Mouse (Mus musculus) limb, embryonic 15.5 days (tissue): ENCODE data around the gene Gpr139. TPM values are rescaled to one million over a fixed set of nuclear protein-coding genes. Genes with fewer than 3 reads are reported as not detected.
A peak's percentile ranks its signal among the peaks of the same experiment; 100 is the strongest.

Experiments used
- ATAC-seq: fragments of 200-750 bp; cut with Nextera tagmentation; 2 replicates; pipeline ENCODE4 v1.8.0; 2017; ENCODE audit warnings: low read depth, moderate TSS enrichment; ENCODE audit not compliant: insufficient number of reproducible peaks, low FRiP score, low TSS enrichment
- H3K27ac ChIP-seq: fragments of 300-500 bp; sonication (generic); 2 replicates; pipeline ENCODE4 v1.5.1; 2015; ENCODE audit warnings: moderate library complexity, mild to moderate bottlenecking, inconsistent platforms
- H3K27me3 ChIP-seq: fragments of 300-500 bp; sonication (generic); 2 replicates; pipeline ENCODE4 v1.6.1; 2015; ENCODE audit warnings: inconsistent platforms
- H3K36me3 ChIP-seq: fragments of 300-500 bp; sonication (generic); 2 replicates; pipeline ENCODE4 v1.6.1; 2015; ENCODE audit warnings: inconsistent platforms
- H3K4me1 ChIP-seq: fragments of 300-500 bp; sonication (generic); 2 replicates; pipeline ENCODE4 v1.6.1; 2015; ENCODE audit warnings: inconsistent platforms
- H3K4me2 ChIP-seq: fragments of 300-500 bp; sonication (generic); 2 replicates; pipeline ENCODE4 v1.6.1; 2015; ENCODE audit warnings: mild to moderate bottlenecking, inconsistent platforms
- H3K4me3 ChIP-seq: fragments of 300-500 bp; sonication (generic); 2 replicates; pipeline ENCODE4 v1.5.1; 2015; ENCODE audit warnings: mild to moderate bottlenecking, inconsistent platforms
- H3K9ac ChIP-seq: fragments of 300-500 bp; sonication (generic); 2 replicates; pipeline ENCODE4 v1.6.1; 2015; ENCODE audit warnings: inconsistent platforms
- H3K9me3 ChIP-seq: fragments of 300-500 bp; sonication (generic); 2 replicates; pipeline ENCODE4 v1.6.1; 2016; ENCODE audit warnings: inconsistent platforms
- WGBS: fragments of 180-500 bp; shearing (Covaris S2); methylation state at CpG from one replicate; pipeline ENCODE4 v1.1.7; 2015; 5-methylcytosine and 5-hydroxymethylcytosine counted together
- polyA plus RNA-seq: library from polyadenylated mRNA; unstranded; fragments of >200 nt; fragmentation: Nextera tagmentation; extraction: Ambion mirVana; gene quantifications from 2 replicates; pipeline ENCODE4 v1.2.1, GENCODE M21; 2015

Gene Gpr139
- polyA plus RNA-seq = not detected in 2 replicates

GRCm38 (mm10) chr7:119184341-119185143 is at the start of gene Gpr139:
Gene Gpr139 (minus strand): TSS chr7:119184603.
- peak; percentile 23; the same call in 1 of the 2 replicates for ATAC-seq
- no peaks in the 10 kb centered on the region for H3K36me3 ChIP-seq
- H3K9me3 ChIP-seq = no peaks in the 10 kb centered on the region
- peaks cover 53% of the 10 kb centered on the region for H3K27me3 ChIP-seq
- peak within 1 kb of the TSS; percentile 80 for H3K4me2 ChIP-seq
- no peak within 1 kb of the TSS for H3K9ac ChIP-seq
- under 1% methylated on average over 47 of the region's 47 CpGs for WGBS
- peak within 1 kb of the TSS; percentile 40 for H3K4me3 ChIP-seq
- peaks cover 11% of the 10 kb centered on the region for H3K4me1 ChIP-seq
- no peak within 1 kb of the TSS for H3K27ac ChIP-seq

GRCm38 (mm10) chr7:119230971-119231370 is 46.6 kb upstream of the Gpr139 start:
- Histone ChIP-seq H3K27ac (no peak overlapping the region), H3K36me3 (no peaks in the 10 kb centered on the region), H3K9ac (no peak overlapping the region), H3K4me1 (no peaks in the 10 kb centered on the region), H3K27me3 (no peaks in the 10 kb centered on the region), H3K9me3 (no peaks in the 10 kb centered on the region), H3K4me3 (no peak overlapping the region), H3K4me2 (no peak overlapping the region)
- WGBS = 71% methylated on average over 3 of the region's 3 CpGs
- no peak for ATAC-seq

- WGBS = 78% methylated on average over 4 of the region's 4 CpGs
- no peaks in the 10 kb centered on the region for H3K36me3 ChIP-seq
- no peaks in the 10 kb centered on the region for H3K27me3 ChIP-seq
- ATAC-seq = no peak
- no peak overlapping the region for H3K4me3 ChIP-seq
- no peaks in the 10 kb centered on the region for H3K9me3 ChIP-seq
- no peaks in the 10 kb centered on the region for H3K4me1 ChIP-seq
- no peak overlapping the region for H3K9ac ChIP-seq
- H3K27ac ChIP-seq = no peak overlapping the region
- no peak overlapping the region for H3K4me2 ChIP-seq
These were observed 38.3 kb upstream of the Gpr139 start for GRCm38 (mm10) chr7:119222706-119223105.

- no peak overlapping the region for H3K9ac ChIP-seq
- no peak overlapping the region for H3K4me3 ChIP-seq
- H3K27me3 ChIP-seq = no peaks in the 10 kb centered on the region
- H3K36me3 ChIP-seq = no peaks in the 10 kb centered on the region
- H3K4me2 ChIP-seq = no peak overlapping the region
- H3K4me1 ChIP-seq = no peaks in the 10 kb centered on the region
- 91% methylated on average over 2 of the region's 2 CpGs for WGBS
- no peaks in the 10 kb centered on the region for H3K9me3 ChIP-seq
- H3K27ac ChIP-seq = no peak overlapping the region
- no peak for ATAC-seq
These were observed 34.7 kb upstream of the Gpr139 start for GRCm38 (mm10) chr7:119219121-119219520.

GRCm38 (mm10) chr7:119207251-119207650 is 22.8 kb upstream of the Gpr139 start:
- Histone ChIP-seq H3K36me3 (no peaks in the 10 kb centered on the region), H3K4me1 (no peaks in the 10 kb centered on the region), H3K27ac (no peak overlapping the region), H3K9ac (no peak overlapping the region), H3K4me2 (no peak overlapping the region), H3K9me3 (no peaks in the 10 kb centered on the region), H3K4me3 (no peak overlapping the region), H3K27me3 (no peaks in the 10 kb centered on the region)
- no peak for ATAC-seq
- 66% methylated on average over 3 of the region's 3 CpGs for WGBS

- Histone ChIP-seq H3K27me3 (peaks cover 50% of the 10 kb centered on the region), H3K4me3 (no peak overlapping the region), H3K36me3 (no peaks in the 10 kb centered on the region), H3K4me2 (no peak overlapping the region), H3K27ac (no peak overlapping the region), H3K9ac (no peak overlapping the region), H3K9me3 (no peaks in the 10 kb centered on the region), H3K4me1 (peaks cover 11% of the 10 kb centered on the region)
- 12% methylated on average over 11 of the region's 11 CpGs for WGBS
- no peak for ATAC-seq
These were observed 2.0 kb upstream of the Gpr139 start for GRCm38 (mm10) chr7:119186374-119186773.

GRCm38 (mm10) chr7:119185181-119185940 is 958 bp upstream of the Gpr139 start:
- WGBS = 5% methylated on average over 23 of the region's 23 CpGs
- no peak overlapping the region for H3K9ac ChIP-seq
- H3K4me3 ChIP-seq = peak overlapping the region; percentile 40; the same call in 1 of the 2 replicates
- peak overlapping the region; percentile 80 for H3K4me2 ChIP-seq
- peaks cover 53% of the 10 kb centered on the region for H3K27me3 ChIP-seq
- peaks cover 11% of the 10 kb centered on the region for H3K4me1 ChIP-seq
- ATAC-seq = no peak
- H3K27ac ChIP-seq = no peak overlapping the region
- H3K36me3 ChIP-seq = no peaks in the 10 kb centered on the region
- no peaks in the 10 kb centered on the region for H3K9me3 ChIP-seq

GRCm38 (mm10) chr7:119181053-119181452 is 3.4 kb downstream of the Gpr139 start:
- peaks cover 11% of the 10 kb centered on the region for H3K4me1 ChIP-seq
- no peak overlapping the region for H3K9ac ChIP-seq
- WGBS = 55% methylated on average over 4 of the region's 4 CpGs
- no peaks in the 10 kb centered on the region for H3K36me3 ChIP-seq
- no peak for ATAC-seq
- H3K27ac ChIP-seq = no peak overlapping the region
- H3K27me3 ChIP-seq = peaks cover 44% of the 10 kb centered on the region
- no peaks in the 10 kb centered on the region for H3K9me3 ChIP-seq
- no peak overlapping the region for H3K4me3 ChIP-seq
- H3K4me2 ChIP-seq = no peak overlapping the region

GRCm38 (mm10) chr7:119160015-119160414 is 24.4 kb downstream of the Gpr139 start:
- Histone ChIP-seq H3K4me3 (no peak overlapping the region), H3K4me2 (no peak overlapping the region), H3K4me1 (no peaks in the 10 kb centered on the region), H3K36me3 (no peaks in the 10 kb centered on the region), H3K9ac (no peak overlapping the region), H3K27ac (no peak overlapping the region), H3K27me3 (no peaks in the 10 kb centered on the region), H3K9me3 (no peaks in the 10 kb centered on the region)
- ATAC-seq = no peak
- WGBS = 95% methylated on average over 3 of the region's 3 CpGs

- H3K27me3 ChIP-seq = no peaks in the 10 kb centered on the region
- no peak overlapping the region for H3K4me2 ChIP-seq
- WGBS = 65% methylated on average over 8 of the region's 8 CpGs
- H3K4me1 ChIP-seq = no peaks in the 10 kb centered on the region
- no peak overlapping the region for H3K4me3 ChIP-seq
- no peak for ATAC-seq
- no peak overlapping the region for H3K9ac ChIP-seq
- no peaks in the 10 kb centered on the region for H3K9me3 ChIP-seq
- H3K36me3 ChIP-seq = no peaks in the 10 kb centered on the region
- no peak overlapping the region for H3K27ac ChIP-seq
These were observed 72.6 kb downstream of the Gpr139 start for GRCm38 (mm10) chr7:119111771-119112170.

GRCm38 (mm10) chr7:119105878-119106277 is 78.5 kb downstream of the Gpr139 start:
- H3K4me3 ChIP-seq = no peak overlapping the region
- no peaks in the 10 kb centered on the region for H3K36me3 ChIP-seq
- H3K4me1 ChIP-seq = no peaks in the 10 kb centered on the region
- WGBS = 83% methylated on average over 4 of the region's 4 CpGs
- H3K27ac ChIP-seq = no peak overlapping the region
- no peak for ATAC-seq
- H3K4me2 ChIP-seq = no peak overlapping the region
- H3K27me3 ChIP-seq = no peaks in the 10 kb centered on the region
- H3K9me3 ChIP-seq = no peaks in the 10 kb centered on the region
- no peak overlapping the region for H3K9ac ChIP-seq

GRCm38 (mm10) chr7:119096583-119096982 is 87.8 kb downstream of the Gpr139 start:
- Histone ChIP-seq H3K9ac (no peak overlapping the region), H3K36me3 (no peaks in the 10 kb centered on the region), H3K27ac (no peak overlapping the region), H3K27me3 (no peaks in the 10 kb centered on the region), H3K4me2 (no peak overlapping the region), H3K4me3 (no peak overlapping the region), H3K9me3 (no peaks in the 10 kb centered on the region), H3K4me1 (no peaks in the 10 kb centered on the region)
- WGBS = 74% methylated on average over 3 of the region's 3 CpGs
- no peak for ATAC-seq
